Mouse (Mus musculus) embryo, embryonic 9.5 days (tissue): ENCODE results near the gene Lpar1.

Source experiments
- DNase-seq: peaks from one replicate; pipeline ENCODE4 v3.0.0-alpha.2; 2017; ENCODE audit errors: extremely low spot score

Gene Lpar1

DNA sequence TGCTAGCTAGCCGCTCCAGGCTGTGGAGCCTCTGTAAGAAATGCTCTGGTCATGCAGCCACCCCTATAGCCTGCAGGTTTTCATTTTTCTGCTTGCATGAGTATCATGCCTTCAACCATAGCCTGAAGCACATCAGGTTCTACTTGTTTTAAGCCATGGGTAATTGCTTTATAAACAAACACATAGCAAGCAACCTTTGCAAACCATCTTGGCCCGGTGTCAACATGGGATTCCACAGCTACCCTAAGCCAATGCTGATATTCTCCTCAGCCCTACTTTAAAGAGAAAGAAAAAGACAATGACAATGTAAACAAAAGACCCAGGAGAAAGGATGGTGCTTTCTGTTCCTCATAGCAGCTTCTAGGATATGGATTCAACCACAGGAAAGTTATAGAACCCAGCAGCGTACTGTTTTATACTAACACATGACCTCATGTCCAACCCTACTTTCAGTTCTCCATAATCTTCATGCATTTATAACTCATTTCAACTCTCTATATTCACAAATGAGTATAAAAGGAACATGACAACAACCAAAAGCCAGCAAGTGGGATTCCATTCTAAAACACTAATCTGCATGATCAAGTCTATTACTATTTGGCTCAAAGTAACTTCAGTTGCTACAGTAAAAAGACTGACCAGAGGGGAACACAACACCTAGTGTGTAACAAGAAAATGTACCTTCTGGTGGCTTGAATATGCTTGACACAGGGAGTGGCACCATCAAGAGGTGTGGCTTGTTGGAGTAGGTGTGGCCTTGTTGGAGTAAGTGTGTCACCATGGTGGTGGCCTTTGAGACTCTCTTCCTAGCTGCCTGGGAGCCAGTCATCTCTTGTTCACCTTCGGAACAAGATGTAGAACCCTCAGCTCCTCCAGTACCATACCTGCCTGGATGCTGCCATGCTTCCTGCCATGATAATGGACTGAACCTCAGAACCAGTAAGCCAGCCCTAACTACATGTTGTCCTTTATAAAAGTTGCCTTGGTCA, 46.9 kb downstream of the Lpar1 start:
- no peak for DNase-seq

DNA sequence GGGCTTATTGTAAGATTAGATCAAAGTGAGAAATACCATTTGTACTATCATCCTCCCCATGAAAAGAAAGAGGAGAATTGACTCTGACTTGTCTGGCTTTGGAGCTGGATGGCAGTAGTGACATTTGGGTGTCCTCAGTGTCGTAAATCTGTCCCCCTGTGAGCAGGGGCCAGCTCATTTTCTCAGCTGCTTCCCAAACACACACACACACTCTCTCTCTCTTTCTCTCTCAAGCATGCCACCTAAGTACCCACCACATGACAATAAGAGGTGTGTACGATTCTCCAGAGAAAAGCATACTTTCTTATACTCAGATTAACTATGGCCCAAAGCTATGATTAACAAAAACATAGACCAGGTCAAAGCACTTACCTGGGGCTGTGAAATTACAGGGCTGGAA, 49.4 kb downstream of the Lpar1 start:
- no peak for DNase-seq

DNA sequence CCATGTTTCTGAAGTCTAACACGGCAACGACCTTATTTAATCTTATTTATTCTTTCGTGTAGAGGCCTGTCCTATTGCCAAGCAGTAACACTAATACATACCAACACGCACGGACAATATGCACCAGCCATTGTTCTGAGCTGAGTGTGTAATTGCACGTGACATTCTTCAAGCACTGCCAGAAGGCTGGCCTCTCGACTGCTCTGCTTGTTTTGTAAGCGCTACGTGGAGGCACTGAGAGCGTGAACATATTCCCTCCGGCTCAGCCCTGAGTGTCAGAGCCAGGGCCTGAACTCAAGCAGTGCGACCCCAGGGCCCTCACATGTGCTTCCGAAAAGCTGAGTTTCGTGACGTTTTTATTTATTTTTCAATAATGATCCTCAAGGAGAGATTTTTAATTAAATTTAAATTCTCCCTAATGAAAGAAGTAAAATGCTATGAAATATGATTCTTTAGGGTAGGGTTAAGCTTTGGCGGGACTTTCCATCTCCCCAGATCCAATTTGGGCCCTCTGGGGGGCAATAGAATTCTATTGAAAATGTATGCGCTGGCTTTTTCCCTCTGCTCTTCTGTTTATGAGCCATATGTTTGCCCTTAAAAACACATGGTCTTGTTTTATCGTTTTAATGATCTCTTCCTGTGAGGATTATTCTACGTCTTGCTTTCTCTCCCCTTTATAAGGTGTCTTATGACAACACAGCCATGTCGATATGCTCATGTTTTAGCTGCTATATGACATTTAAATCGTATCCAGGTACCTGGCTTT, 52.5 kb downstream of the Lpar1 start:
- no peak for DNase-seq

DNA sequence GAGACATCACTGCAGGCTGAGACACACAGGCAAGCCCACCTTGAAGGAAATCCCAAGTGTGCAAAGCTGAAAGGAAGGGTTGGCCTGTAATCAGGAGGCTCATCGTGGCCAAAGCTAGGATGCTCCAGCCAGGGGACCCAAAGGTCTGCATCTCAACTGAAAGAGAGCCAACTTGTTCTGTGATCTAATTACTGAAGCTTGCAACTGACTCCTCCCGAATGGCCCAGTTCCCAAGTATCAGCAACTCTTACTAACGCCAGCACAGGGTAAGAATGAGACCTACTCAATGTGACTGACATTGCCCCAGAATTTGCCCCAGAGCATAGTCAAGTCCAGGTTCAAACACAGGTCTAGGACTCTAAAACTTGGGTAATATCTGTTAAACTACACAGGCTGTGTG, 53.9 kb downstream of the Lpar1 start:
- no peak for DNase-seq

DNA sequence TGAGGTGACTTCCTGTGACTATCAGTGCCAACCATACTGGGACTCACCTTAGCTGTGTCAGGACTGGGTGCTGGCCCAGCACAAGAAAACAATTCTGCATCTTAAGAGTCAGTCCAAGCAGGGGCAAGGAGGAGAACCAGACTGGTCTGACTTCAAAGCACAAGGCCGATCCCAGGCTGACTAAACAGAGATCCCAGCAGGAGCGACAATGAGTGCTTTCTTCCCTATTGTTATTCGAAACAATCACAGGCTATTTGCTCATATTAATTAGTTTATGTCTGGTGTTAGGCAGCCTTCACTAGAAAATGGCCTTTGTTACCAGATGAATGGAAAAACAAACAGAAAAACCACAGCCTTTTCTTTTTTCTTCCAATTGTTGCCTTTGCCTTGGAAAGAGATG, 54.5 kb downstream of the Lpar1 start:
- no peak for DNase-seq

DNA sequence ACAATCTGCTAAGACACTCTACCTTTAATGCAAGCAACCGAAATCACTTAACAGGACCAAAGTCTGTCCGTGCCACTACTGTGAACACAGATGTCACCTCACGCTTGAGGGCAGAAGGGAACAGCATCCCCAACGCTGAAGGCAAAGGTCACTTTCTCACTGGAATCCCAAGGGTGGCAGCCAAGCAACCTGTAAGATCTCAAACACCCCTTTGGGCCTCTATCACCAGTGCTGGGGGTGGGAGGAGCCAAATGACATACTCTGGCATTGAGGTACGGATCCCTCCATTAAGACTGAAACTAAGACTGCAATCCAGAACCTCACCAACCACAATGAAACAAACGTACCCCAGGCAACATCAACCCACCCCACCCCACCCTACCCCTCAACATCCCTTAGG, 55.0 kb downstream of the Lpar1 start:
- no peak for DNase-seq

DNA sequence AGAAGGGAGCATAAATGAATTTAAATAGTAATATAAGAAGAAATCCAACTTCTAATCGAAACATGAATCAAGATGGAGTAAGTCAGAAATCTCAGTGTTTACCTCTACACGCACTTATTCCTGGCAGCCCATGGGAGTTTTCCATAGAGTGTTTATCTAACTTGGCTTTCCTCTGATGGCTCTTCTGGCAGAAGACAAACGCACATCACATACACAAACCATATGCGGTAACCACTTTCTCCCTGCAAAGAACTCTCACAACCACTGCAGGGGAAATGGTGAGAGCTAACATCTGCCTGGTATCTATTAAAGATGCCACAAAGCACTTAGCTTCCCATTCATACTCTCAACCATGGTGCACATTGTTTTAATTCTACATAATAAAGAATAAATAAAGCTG, 56.4 kb downstream of the Lpar1 start:
- no peak for DNase-seq

DNA sequence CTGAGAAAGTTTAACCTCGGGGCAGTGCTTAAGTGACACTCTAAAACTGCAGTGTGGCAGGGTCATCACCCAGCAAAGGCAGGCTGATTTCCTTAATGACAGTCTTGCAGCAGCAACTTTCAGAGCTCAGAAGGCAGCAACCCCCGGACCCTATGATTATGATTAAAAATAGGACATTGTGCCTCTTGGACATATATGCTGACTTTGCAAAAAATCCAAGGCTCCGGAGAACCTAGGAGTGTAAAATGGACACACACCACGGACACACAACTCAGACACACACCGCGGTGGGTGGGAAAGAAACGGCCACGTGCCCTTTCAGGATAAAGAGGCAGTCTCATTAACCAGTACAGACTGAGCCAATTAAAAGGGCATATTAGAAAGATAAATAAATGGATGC, 57.0 kb downstream of the Lpar1 start:
- no peak for DNase-seq

DNA sequence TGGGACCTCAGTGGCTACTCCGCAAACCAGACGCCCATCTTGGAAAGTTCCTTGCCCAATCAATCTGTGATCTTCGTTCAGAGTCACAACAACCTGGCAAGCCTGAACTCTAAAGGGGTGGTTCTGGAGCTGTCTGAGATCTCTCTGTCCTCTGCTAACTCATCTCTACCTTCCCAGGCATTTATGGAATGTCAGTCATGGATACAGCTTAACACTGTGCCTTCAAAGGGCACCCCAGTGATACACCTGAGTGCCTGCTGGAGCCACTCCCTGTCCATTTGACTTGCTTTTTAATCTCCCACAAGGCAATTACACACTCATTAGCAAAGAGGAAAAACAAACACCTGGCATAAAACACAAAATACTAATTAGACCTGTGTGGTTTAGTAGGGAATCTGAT, 62.0 kb downstream of the Lpar1 start:
- DNase-seq = no peak

DNA sequence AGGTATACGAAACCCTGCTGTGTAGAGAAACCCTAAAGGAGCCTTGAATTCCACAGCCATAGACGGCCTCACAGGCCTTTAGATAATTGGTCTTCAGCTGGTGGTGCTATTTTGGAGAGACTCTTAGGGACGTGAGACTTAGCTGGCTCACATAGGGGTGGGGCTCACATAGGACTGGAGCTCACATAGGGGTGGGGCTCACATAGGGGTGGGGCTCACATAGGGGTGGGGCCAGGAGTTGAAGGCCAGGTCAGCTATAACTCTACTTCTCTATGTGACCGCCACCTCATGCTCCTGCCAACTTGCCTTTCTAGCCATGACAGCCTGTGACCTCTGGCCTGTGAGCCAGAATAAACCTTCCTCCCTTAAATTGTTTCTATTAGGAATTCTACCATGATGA, 63.3 kb downstream of the Lpar1 start:
- DNase-seq = no peak

DNA sequence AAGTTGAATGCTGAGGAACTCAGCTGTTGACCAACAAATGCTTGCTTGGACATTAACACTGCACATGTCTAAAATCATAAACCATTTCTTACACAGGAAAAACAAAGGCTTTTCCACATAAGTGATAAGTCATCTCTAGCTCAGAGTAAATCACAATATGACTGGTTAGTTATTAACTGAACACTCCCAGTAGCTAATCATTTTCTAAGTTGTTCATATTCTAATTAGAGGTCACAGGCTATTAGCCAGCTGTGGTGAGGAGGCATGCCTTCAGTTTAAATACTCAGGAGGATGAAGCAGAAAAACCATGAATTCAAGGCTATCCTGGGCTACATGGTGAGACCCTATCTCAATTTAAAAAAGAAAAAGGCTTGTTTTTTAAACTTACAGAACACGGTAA, 75.1 kb downstream of the Lpar1 start:
- DNase-seq = no peak

DNA sequence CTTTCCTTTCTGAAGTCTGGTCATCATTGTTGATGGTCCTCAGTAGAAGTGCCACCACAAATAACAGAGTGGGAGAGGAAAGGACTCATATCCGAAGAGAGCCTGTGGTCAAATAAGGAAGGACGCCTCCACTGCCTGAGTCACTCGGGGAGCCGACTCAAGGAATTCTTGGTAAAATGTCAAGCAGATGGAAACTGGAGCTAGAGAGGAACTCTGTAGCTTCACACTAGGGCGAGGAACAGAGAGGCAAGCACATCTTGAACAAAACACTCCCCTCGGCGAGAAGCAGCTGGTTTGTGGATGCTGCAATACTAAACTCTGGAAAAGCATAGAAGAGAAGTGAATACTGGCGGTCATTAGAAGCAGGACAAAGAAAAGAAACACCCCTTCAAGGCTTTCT, 76.0 kb downstream of the Lpar1 start:
- DNase-seq = no peak

DNA sequence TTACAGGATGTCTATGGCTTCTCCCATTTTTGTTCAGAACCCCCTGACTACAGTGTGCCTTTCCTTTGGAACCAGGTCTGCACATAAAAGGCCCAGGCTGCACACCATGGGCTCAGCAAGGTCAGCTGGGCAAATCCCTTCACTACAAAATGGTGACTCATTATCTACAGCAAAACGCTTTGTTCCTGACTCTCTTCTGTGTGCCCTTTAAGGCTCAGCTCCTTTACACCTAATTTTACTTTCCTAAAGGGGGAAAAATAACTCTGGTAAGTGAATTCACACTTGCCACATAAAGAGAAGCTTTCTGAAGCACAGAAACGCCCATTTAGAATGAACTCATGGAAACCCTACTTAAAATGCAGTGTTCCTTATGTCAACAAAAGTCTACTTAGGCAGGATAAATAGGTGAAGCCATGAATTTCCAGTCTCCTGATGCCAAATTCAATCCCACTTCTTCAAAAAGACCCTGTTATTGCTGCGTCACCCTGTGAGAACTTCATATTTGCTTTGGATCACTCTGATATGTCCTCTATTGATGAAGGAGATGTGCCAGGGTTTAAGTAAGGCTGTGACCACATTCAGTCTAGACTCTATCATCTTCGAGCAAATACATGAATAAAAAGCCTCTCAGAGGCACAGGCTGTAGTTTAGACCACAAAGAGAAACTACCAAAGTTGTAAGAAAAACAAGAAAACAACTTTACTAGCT, 82.3 kb downstream of the Lpar1 start:
- no peak for DNase-seq

DNA sequence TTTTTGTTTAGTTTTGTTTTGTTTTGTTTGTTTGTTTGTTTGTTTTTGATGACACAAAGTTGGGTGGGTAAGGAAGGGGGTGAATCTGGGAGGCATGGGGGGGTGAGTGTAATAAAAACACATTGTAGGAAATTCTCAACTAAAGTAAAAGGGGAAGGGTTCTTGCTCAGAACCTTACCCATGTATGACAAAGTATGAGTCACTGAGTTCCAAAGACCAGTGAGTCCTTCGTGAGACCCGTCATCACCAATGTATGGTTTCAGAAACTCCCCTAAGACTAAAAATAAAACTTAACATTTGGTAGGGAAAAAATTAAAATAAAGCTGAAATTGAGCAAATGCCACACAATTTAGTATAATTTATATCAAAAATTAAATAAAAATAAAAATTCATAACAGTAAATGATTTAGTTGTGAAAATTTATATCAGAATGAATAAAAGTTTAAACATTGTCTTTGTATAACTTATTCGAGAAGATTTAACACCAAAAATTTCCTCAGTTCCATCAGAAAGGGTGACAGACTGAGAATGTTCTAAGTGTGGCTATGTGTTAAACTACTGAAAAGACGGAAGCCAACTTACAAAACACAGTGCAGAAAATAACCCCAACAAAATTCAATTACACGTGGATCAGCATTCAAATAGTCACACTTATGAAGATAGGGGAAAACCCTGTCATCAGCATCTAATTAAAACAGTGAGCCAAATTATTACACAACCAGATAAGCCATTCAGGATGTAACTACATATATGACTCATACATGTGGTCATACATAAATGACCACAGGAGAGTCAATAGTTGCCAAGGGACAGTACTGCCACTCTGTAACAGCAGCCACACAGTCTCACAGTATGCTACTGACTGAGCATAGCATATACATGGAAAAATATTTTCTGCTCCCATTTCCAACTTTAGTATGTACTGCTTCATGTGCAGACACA, 83.8 kb downstream of the Lpar1 start:
- no peak for DNase-seq

DNA sequence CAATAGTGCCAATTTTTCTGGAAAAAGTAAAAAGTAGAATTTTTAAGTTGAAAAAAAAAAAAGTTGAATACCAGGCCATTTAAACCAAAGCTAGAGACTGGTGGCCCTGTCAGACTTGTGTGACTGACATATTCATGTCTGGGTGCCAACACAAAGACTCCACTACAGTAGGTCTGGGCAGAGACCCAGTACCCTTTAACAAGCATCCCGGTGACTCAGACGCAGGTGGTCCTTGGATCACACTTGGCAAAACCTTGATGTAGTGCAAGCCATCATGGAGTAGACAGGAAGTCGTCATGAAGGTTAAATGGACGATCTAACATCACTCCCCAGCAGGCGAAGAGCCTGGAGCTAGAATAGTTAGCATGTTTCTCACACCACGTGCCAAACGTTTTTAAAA, 84.7 kb downstream of the Lpar1 start:
- DNase-seq = no peak

DNA sequence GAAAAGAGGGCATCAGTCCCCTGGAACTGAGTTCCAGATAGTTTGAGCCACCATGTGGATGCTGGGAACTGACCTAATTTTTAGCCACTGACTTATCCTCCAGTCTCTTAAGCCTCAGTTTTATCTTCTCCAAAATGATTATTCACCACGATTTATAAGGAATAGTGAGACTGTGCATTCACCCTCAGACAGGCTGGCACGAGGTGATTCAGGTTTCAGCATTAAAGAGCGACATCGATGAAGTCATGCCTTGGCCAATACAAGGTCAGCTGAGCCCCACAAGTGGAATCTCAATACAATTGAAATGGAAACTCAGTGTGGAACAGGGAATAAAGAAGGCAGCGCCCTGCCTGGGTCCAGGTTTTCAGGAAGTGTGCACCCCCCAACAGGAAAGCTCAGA, 88.1 kb downstream of the Lpar1 start:
- no peak for DNase-seq

DNA sequence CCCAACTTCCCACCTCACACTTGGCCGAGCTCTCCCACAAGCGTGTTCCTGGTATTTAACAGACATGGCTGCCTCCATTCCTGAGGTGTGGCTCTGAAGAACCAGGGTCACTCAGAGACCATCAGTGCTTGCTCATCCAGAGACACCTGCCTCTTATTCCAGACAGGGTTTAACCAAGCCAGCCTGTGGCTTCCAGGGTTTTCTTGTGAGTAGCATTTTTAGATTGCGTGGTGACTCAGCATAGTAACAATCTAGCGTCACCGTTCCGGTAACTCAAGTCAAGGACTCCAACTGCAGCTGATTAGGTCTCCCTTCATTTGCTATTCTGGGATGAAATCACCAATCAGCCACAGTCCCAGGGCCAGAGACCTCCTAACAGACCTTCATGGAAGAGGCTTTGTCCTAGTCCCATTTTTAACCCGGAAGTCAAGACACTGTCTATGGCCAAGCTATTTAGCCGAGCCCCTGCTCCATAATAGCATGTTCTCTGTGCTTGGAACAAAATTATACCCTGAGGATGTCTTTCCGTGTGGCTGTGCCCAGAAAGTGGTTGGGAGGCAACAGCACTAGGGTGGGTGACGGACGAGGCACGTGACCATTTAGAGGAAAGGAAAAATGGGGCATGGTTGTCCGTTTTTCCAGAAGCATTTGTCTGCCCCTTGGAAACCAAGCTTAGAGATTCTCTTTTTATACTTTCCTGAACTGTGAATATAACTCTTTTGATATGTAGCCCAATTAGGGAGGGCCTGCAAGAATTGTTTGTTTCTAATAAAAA, 89.1 kb downstream of the Lpar1 start:
- no peak for DNase-seq

DNA sequence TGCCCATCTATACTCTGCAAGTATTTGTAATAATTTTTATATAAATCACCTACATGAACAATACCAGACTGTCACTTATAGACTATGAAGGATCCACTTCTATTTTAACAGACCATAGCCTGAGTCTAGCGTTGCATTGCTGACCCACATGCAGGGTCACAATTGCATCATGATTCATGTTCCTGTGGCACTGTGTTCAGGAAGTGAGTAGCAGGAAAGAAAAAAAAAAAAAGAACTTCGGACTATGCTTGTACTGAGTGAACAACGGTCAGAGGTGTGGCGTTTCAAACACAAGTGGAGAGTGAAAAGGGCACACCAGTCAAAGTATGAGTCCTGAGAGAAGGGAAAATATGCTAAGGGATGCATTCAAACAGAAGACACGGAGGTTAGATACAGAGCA, 90.7 kb downstream of the Lpar1 start:
- no peak for DNase-seq

DNA sequence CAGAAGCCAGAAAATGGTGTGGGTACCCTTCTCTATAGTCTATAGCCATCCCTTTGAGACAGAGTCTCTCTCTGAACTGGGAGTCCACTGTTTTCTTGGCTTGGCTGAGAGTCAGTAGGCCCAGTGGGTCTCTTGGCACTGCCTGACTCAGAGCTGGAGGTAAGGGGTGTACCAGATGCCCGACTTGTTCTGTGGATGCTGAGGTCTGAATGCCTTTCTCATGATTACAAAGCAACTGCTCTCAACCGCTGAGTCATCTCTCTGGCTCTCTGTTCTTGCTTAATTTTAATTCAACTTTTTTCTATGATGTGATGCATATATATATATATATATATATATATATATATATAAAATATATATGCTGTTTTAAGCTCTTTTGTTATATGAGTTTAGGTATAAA, 91.1 kb downstream of the Lpar1 start:
- DNase-seq = no peak

DNA sequence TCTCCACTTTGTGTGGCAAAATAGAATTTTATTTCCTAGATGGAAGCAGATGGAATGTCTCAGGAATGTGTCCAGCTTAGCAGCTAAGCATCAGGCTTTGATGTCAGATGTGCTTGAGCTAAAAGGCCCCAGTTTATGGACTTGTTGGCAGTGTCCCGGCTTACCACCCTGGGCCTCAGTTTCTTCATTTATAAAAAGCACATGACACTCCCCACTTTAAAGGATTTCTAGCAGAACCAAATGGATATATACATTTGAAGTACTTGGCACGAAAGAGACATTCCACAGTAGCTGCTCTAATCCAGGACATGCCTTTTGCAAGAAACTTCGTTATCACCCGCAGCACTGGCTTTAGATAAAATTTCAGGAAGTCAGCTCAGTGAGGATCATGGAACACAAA, 100.4 kb downstream of the Lpar1 start:
- no peak for DNase-seq

DNA sequence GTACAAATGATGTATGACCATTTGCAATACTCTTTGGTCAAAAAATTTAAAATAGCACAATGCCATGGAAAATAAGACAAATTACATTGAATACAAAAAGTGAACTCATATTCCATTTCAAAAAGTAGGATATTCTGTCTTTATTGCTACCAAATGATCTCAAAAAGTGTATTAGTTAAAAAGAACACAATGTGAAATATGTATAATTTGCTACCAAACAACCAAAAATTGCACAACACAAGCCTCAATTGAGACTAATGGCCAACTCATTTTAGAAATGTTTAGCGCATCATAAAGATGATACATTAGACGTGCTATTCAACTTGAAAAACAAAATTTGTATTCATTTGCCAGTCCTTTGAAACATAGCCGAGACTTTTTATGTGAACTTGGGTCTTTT, 104.9 kb downstream of the Lpar1 start:
- DNase-seq = no peak
